Mouse (Mus musculus): ENCODE results near the gene Grik4.

- TF ChIP-seq POLR2A (IDR thresholded peaks at IDR 0.05; ENCODE audit: borderline replicate concordance, extremely low read depth, insufficient read depth, insufficient read length, poor library complexity, severe bottlenecking): no peak
- no peak for TF ChIP-seq CTCF (IDR thresholded peaks at IDR 0.05; ENCODE audit: borderline replicate concordance, extremely low read depth, insufficient read depth, insufficient read length)
These were observed 77.6 kb downstream of the Grik4 start for GRCm38 (mm10) chr9:42866650-42867049.

All from brain, embryonic 14.5 days (tissue).